Mouse (Mus musculus) brain, embryonic 14.5 days (tissue): Measurements from ENCODE around the gene 1700024G13Rik.

ENCODE experiments used
- CTCF ChIP-seq: fragments of 200-500 bp; IDR thresholded peaks from 2 replicates; pipeline ENCODE4 v1.5.1; 2012; ENCODE audit warnings: inconsistent platforms, mild to moderate bottlenecking, moderate library complexity, borderline replicate concordance; ENCODE audit not compliant: insufficient read depth, insufficient read length; ENCODE audit errors: extremely low read depth
- POLR2A ChIP-seq: fragments of 200-500 bp; IDR thresholded peaks from 2 replicates; pipeline ENCODE4 v1.6.1; 2012; ENCODE audit warnings: mild to moderate bottlenecking, inconsistent platforms, borderline replicate concordance; ENCODE audit not compliant: poor library complexity, insufficient read depth, insufficient read length, severe bottlenecking; ENCODE audit errors: extremely low read depth

DNA sequence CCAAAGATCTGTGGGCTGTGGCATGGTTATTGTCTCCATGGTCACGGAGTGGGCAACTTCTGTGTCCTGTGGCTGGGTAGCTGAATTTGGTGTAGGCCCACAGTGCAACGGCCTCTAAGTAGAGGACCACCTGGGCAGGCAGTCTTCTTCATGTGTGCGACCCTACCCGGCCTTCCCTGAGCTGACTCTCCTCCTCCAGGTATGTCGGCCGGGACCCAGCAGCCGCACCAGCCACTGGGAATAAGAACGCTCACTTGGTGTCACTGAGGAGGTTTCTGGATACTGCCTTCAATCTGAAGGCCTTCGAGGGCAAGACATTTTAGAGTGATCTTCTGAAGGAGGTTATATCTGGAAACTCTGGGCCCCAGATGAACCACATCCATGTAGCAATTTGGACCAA, 40.9 kb downstream of the 1700024G13Rik start:
- TF ChIP-seq CTCF (no peak), POLR2A (no peak)
